Mouse (Mus musculus) thymus, adult 2 months (tissue): Measurements from ENCODE around the gene Ttll2.
"Not testable (repeated sequence)": the region's sequence is repeated elsewhere in the genome, so short reads cannot be mapped to it uniquely, and the experiment has no call there.

Experiments used
- CTCF ChIP-seq: fragments of 200-500 bp; IDR thresholded peaks from 2 replicates; pipeline ENCODE4 v1.5.1; 2012; ENCODE audit warnings: mild to moderate bottlenecking, control low read depth, low read length, moderate library complexity, borderline replicate concordance; ENCODE audit not compliant: control insufficient read depth, poor library complexity, insufficient read depth; ENCODE audit errors: extremely low read depth
- POLR2A ChIP-seq: fragments of 200-500 bp; IDR thresholded peaks from 2 replicates; pipeline ENCODE4 v1.6.1; 2012; ENCODE audit warnings: mild to moderate bottlenecking, low read length, control low read depth, moderate library complexity; ENCODE audit not compliant: control insufficient read depth, poor library complexity, insufficient read depth; ENCODE audit errors: extremely low read depth

DNA sequence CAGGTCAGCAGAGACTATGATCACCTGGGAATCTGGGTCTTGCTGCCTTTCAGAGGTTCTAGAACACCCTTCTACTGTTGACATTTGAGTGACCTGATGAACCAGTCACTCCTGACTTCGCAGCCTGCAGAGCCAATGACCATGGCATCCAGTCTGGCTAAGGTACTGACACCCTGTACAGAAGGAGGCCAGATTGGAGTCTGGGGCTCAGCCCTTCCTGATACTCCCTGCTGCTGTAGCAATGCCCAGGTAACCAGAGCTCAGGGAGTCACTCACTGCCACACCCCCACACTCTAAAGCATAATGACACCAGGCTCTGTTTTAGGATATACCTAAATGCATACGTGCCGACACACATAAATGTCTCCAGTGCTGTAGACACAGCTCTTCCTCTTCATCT is 30.2 kb upstream of the Ttll2 start:
- not testable (repeated sequence) for TF ChIP-seq CTCF, POLR2A
